Mouse (Mus musculus) myocyte (in vitro differentiated cells): ENCODE results near the gene Nkx2-3. TPM values are rescaled to one million over a fixed set of nuclear protein-coding genes. Genes with fewer than 3 reads are reported as not detected.

Source experiments
- H3K27me3 ChIP-seq: one replicate; pipeline ENCODE4 v1.6.1; 2011; ENCODE audit not compliant: control insufficient read depth, insufficient read depth, insufficient read length
- H3K36me3 ChIP-seq: one replicate; pipeline ENCODE4 v1.6.1; 2011; ENCODE audit not compliant: control insufficient read depth, insufficient read depth
- H3K4me2 ChIP-seq: one replicate; pipeline ENCODE4 v1.6.1; 2011; ENCODE audit warnings: low read depth, control low read depth
- H3K4me3 ChIP-seq: one replicate; pipeline ENCODE4 v1.5.1; 2011; ENCODE audit warnings: mild to moderate bottlenecking, control low read depth, moderate library complexity
- H3K79me2 ChIP-seq: one replicate; pipeline ENCODE4 v1.6.1; 2011; ENCODE audit not compliant: control insufficient read depth, insufficient read depth
- H3ac ChIP-seq: one replicate; pipeline ENCODE4 v1.6.1; 2011; ENCODE audit not compliant: control insufficient read depth, insufficient read length
- CEBPB ChIP-seq: IDR thresholded peaks from 2 replicates; pipeline ENCODE4 v1.6.1; 2011; ENCODE audit warnings: mild to moderate bottlenecking, moderate library complexity; ENCODE audit not compliant: poor library complexity, insufficient read depth, severe bottlenecking
- E2F4 ChIP-seq: IDR thresholded peaks from one replicate; pipeline ENCODE4 v1.6.1; 2011; ENCODE audit warnings: mild to moderate bottlenecking, control low read depth, moderate library complexity; ENCODE audit not compliant: insufficient read depth
- MAX ChIP-seq: IDR thresholded peaks from one replicate; pipeline ENCODE4 v1.6.1; 2011; ENCODE audit warnings: low read depth, mild to moderate bottlenecking, control low read depth
- MYOD1 ChIP-seq, 3 experiments: IDR thresholded peaks; one replicate each; pipeline ENCODE4 v1.6.1; 2011; ENCODE audit warnings: control low read depth in 2 of 3, low read depth in 2 of 3, mild to moderate bottlenecking in 2 of 3, moderate library complexity in 1 of 3; ENCODE audit not compliant: insufficient read length in 2 of 3, control insufficient read depth in 1 of 3
- MYOG ChIP-seq, 3 experiments: IDR thresholded peaks; one replicate each; pipeline ENCODE4 v1.6.1; 2011; ENCODE audit warnings: control low read depth in 2 of 3, low read depth in 2 of 3, mild to moderate bottlenecking in 2 of 3; ENCODE audit not compliant: insufficient read length in 2 of 3, control insufficient read depth in 1 of 3, insufficient read depth in 1 of 3
- POLR2A ChIP-seq: IDR thresholded peaks from one replicate; pipeline ENCODE4 v1.6.1; 2011; ENCODE audit warnings: low read depth, mild to moderate bottlenecking, control low read depth, moderate library complexity; ENCODE audit not compliant: insufficient read length
- POLR2AphosphoS2 ChIP-seq: IDR thresholded peaks from one replicate; pipeline ENCODE4 v1.6.1; 2011; ENCODE audit warnings: low read depth, control low read depth; ENCODE audit not compliant: insufficient read length
- REST ChIP-seq: IDR thresholded peaks from one replicate; pipeline ENCODE4 v1.6.1; 2011; ENCODE audit warnings: mild to moderate bottlenecking, control low read depth, moderate library complexity; ENCODE audit not compliant: insufficient read depth, insufficient read length
- SRF ChIP-seq: IDR thresholded peaks from one replicate; pipeline ENCODE4 v1.6.1; 2011; ENCODE audit warnings: low read depth; ENCODE audit not compliant: control insufficient read depth, insufficient read length
- TCF12 ChIP-seq: IDR thresholded peaks from one replicate; pipeline ENCODE4 v1.6.1; 2011; ENCODE audit warnings: mild to moderate bottlenecking, control low read depth; ENCODE audit not compliant: poor library complexity, insufficient read depth, severe bottlenecking
- TCF3 ChIP-seq: IDR thresholded peaks from one replicate; pipeline ENCODE4 v1.6.1; 2011; ENCODE audit warnings: low read depth, control low read depth; ENCODE audit not compliant: insufficient read length
- USF1 ChIP-seq: IDR thresholded peaks from one replicate; pipeline ENCODE4 v1.6.1; 2011; ENCODE audit warnings: low read depth, mild to moderate bottlenecking, control low read depth, moderate library complexity
- polyA plus RNA-seq: library from polyadenylated mRNA; unstranded; fragments of >200 nt; fragmentation: generic; extraction: Trizol; gene quantifications from one replicate; pipeline ENCODE4 v1.2.1, GENCODE M21; 2012; ENCODE audit warnings: missing spikeins

The Nkx2-3 gene
- polyA plus RNA-seq, 1 experiment: not detected

DNA sequence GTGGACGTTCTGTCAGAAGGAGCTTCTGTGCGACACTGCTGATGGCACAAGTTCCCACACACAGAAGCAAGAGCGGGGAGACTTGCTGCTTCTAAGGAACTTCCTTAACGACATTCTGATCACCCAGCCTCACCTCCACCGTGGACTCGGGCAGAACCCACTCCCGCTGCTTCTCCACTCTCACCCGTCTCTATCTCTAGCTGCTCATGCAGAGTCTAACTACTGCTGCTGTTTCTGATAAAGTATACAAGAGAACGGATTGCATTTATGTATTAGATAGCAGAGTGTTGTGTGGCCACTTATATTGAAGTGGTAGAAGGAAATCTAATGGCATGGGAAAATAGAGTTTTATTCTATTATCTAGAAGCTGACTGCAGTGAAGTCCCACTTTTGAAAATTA lies 48.6 kb downstream of the Nkx2-3 start:
- Histone ChIP-seq H3ac (no peak overlapping the region), H3K4me3 (no peak overlapping the region), H3K79me2 (no peaks in the 10 kb centered on the region), H3K36me3 (no peaks in the 10 kb centered on the region), H3K27me3 (no peaks in the 10 kb centered on the region), H3K4me2 (no peak overlapping the region)
- TF ChIP-seq POLR2AphosphoS2 (no peak), USF1 (no peak)

DNA sequence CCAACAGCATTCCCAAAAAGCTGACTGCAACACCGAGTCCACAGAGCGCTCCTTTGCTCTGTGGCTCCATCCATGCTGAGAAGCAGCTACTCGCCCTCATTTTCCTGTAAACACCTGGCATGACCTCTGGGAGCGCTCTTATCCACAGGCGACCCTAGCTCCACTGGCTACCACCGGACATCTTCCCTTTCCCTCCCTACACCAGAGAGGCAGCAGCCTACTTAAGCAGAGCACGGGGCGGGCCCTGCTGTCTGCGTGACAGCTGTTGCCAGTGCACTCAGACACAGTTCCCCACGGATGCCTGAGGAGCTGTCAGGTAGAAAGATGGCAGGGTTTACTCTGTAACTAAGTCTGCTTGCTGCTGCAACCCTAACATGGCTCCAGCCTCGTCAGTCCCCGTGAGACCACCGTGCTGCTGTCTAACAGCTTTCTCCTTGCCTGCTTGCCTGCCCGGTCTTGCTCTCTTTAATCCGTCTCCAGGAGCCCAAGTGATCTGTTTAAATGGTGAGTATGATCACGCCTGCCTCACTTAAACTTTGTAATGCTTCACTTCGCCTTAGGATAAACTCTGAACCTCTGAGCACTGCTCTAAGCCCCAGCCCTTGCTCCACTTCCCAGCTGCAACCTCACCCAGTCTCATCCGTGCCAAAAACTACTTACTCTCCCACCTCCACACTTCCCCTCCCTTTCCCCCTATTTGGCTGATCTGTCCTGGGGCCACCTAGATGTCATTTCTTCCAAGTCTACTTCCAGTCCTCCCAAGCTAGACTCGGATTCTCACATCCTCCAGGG lies 50.2 kb downstream of the Nkx2-3 start:
- TF ChIP-seq SRF (no peak), MYOD1 (IDR thresholded peaks at IDR 0.05; ENCODE audit: control insufficient read depth in 1 of 3, insufficient read length in 2 of 3, low read depth in 2 of 3) (no peak), POLR2A (no peak), REST (no peak), TCF3 (no peak), MAX (no peak), TCF12 (no peak), POLR2AphosphoS2 (no peak), MYOG (IDR thresholded peaks at IDR 0.05; ENCODE audit: control insufficient read depth in 1 of 3, insufficient read depth in 1 of 3, insufficient read length in 2 of 3, low read depth in 2 of 3) (no peak), E2F4 (no peak), CEBPB (no peak), USF1 (no peak)
- H3ac ChIP-seq: no peak overlapping the region
- no peaks in the 10 kb centered on the region for H3K36me3 ChIP-seq
- H3K27me3 ChIP-seq: no peaks in the 10 kb centered on the region
- H3K79me2 ChIP-seq: no peaks in the 10 kb centered on the region
- no peak overlapping the region for H3K4me2 ChIP-seq
- H3K4me3 ChIP-seq: no peak overlapping the region

DNA sequence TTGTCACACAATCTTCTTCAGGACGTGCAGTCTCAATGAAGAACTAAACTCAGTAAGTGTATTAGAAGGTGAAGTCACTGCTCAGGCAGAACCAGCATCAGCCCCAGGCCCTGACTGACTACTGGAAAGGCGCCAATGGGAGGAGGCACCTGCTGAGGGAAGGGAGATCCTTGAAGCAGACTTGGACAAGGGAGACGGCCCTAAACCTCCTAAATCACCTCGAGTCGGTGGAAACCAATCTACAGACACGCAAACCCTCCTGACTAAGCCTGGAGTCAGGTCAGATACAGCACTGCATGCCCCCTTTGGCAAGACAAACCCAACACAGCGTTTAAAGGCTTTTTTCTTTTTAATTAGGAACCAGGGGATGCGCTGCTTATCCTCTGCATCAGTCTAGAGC lies 51.3 kb downstream of the Nkx2-3 start:
- H3K4me2 ChIP-seq: no peak overlapping the region
- H3K36me3 ChIP-seq: no peaks in the 10 kb centered on the region
- no peak overlapping the region for H3ac ChIP-seq
- no peaks in the 10 kb centered on the region for H3K79me2 ChIP-seq
- H3K4me3 ChIP-seq: no peak overlapping the region
- H3K27me3 ChIP-seq: no peaks in the 10 kb centered on the region
- no peak for TF ChIP-seq TCF12
- TF ChIP-seq MAX: no peak
- TF ChIP-seq MYOD1 (IDR thresholded peaks at IDR 0.05; ENCODE audit: control insufficient read depth in 1 of 3, insufficient read length in 2 of 3, low read depth in 2 of 3): no peak
- no peak for TF ChIP-seq REST
- TF ChIP-seq MYOG (IDR thresholded peaks at IDR 0.05; ENCODE audit: control insufficient read depth in 1 of 3, insufficient read depth in 1 of 3, insufficient read length in 2 of 3, low read depth in 2 of 3): no peak
- TF ChIP-seq CEBPB: no peak
- TF ChIP-seq POLR2AphosphoS2: no peak
- no peak for TF ChIP-seq TCF3
- no peak for TF ChIP-seq USF1
- no peak for TF ChIP-seq SRF
- no peak for TF ChIP-seq E2F4
- no peak for TF ChIP-seq POLR2A

Other genes with a start within 250 kb of the Nkx2-3 start
- gene Hpse2, start 224.0 kb upstream of the Nkx2-3 start, polyA plus RNA-seq: not detected
- not detected for gene Cnnm1, start 171.9 kb upstream of the Nkx2-3 start, polyA plus RNA-seq
- gene Got1, start 87.7 kb upstream of the Nkx2-3 start, polyA plus RNA-seq: 196 TPM
- gene Slc25a28, start 62.6 kb downstream of the Nkx2-3 start, polyA plus RNA-seq: 25.5 TPM
- gene Entpd7, start 77.3 kb downstream of the Nkx2-3 start, polyA plus RNA-seq: 2.2 TPM
- 5.1 TPM for gene Cutc, start 140.7 kb downstream of the Nkx2-3 start, polyA plus RNA-seq
- 11.5 TPM for gene Cox15, start 140.7 kb downstream of the Nkx2-3 start, polyA plus RNA-seq
- not detected for gene Abcc2, start 169.9 kb downstream of the Nkx2-3 start, polyA plus RNA-seq